ENCODE assay signal across 7 mouse cellular contexts in genomic region chr11:44238051-44238450, GRCm38 (mm10).
"Had no signal": no experiment of that assay in that cellular context is flagged by ENCODE, and none has a peak within 500 bp of the region (broad histone marks: within the 10 kb centered on the region; RNA-seq: fewer than 3 reads in every experiment).

No protein-coding gene starts in this region.

- DNase-seq: gastrocnemius, adult 2 months; gastrocnemius, postnatal 10 days; gastrocnemius, postnatal 25 days; kidney, adult 18-20 months; kidney, adult 8-10 months; kidney, postnatal 10 days; kidney, postnatal 25 days had no signal
